Comparison of ENCODE assay signal across 8 mouse cellular contexts in the genomic region with DNA sequence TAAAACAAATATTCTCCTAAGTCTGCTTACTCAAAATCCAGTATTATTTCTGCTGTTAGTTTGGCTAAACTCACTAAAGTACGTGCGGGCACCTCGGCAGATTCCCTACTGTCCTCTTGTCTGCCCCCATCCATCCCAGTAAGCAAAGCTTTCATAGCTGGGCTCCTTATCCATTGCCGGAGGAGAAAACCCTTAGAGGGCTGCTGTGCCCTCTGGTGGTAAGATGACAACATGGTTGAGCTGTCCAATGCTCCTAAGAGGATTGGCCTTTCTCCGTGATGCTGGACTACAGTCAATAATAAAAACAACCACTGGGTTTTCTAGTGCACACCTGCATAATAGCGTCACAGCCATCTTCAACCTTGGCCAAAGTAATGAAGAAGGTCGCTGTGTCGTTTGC. TPM values are rescaled to one million over a fixed set of nuclear protein-coding genes. Genes with fewer than 3 reads are reported as not detected.
A peak's percentile ranks its signal among the peaks of the same experiment; 100 is the strongest.
DNase-seq lines count a peak whose midpoint lies in the region; ATAC-seq lines count a peak whose summit lies in the region.

No protein-coding gene starts in this region.

- DNase-seq in liver, result peak; percentile 26
- DNase-seq in liver, embryonic 11.5 days (ENCODE audit: low spot score), result no peak
- peak; percentile 53 to 74 for DNase-seq in adrenal gland, postnatal 36 days
- peak; percentile 23 for DNase-seq in fibroblast of lung, adult 2 months (ENCODE audit: low read depth)
- DNase-seq in lung, adult 18-20 months, result peak; percentile 49 to 60
- DNase-seq in right cerebral cortex, postnatal 14 days, result peak; percentile 58
- no peak for DNase-seq in urinary bladder, postnatal 4 days (ENCODE audit: low spot score in 2 of 2)

- no peaks in the 10 kb centered on the region for H3K4me1 ChIP-seq in liver, embryonic 11.5 days (replicated peaks; ENCODE audit: control insufficient read depth, insufficient read depth, low read length)
- H3K4me1 ChIP-seq in intestine, embryonic 15.5 days (replicated peaks), result no peaks in the 10 kb centered on the region

- ATAC-seq in liver, embryonic 11.5 days (replicated peaks; ENCODE audit: low FRiP score), result no peak
- peak; percentile 67 for ATAC-seq in intestine, embryonic 15.5 days

- H3K27ac ChIP-seq in liver, embryonic 11.5 days (ENCODE audit: low read depth, low read length), result no peak overlapping the region
- H3K27ac ChIP-seq in intestine, embryonic 15.5 days, result no peak overlapping the region

- WGBS in liver, embryonic 11.5 days, result 40% methylated on average over 8 of the region's 8 CpGs
- WGBS in intestine, embryonic 15.5 days, result 37% methylated on average over 8 of the region's 8 CpGs

- no peak overlapping the region for H3K4me3 ChIP-seq in liver, embryonic 11.5 days (ENCODE audit: low read depth, low read length)
- no peak overlapping the region for H3K4me3 ChIP-seq in intestine, embryonic 15.5 days (replicated peaks)

- H3K9ac ChIP-seq in liver, embryonic 11.5 days (ENCODE audit: low read depth, low read length), result no peak overlapping the region
- no peak overlapping the region for H3K9ac ChIP-seq in intestine, embryonic 15.5 days

- no peaks in the 10 kb centered on the region for H3K9me3 ChIP-seq in liver, embryonic 11.5 days (ENCODE audit: control insufficient read depth, low read length)
- H3K9me3 ChIP-seq in intestine, embryonic 15.5 days, result no peaks in the 10 kb centered on the region

- no peak overlapping the region for H3K4me2 ChIP-seq in liver, embryonic 11.5 days
- no peak overlapping the region for H3K4me2 ChIP-seq in intestine, embryonic 15.5 days (replicated peaks)

- no peaks in the 10 kb centered on the region; the same call in 1 of the 2 replicates for H3K27me3 ChIP-seq in liver, embryonic 11.5 days (replicated peaks; ENCODE audit: control insufficient read depth, insufficient read depth, low read length)
- no peaks in the 10 kb centered on the region for H3K27me3 ChIP-seq in intestine, embryonic 15.5 days (replicated peaks)

- H3K36me3 ChIP-seq in liver, embryonic 11.5 days (ENCODE audit: control insufficient read depth, insufficient read depth, low read length), result no peaks in the 10 kb centered on the region
- H3K36me3 ChIP-seq in intestine, embryonic 15.5 days, result no peaks in the 10 kb centered on the region

RNA-seq across cellular contexts. Expression of a gene that starts 59.3 kb away (rescaled TPM):
- 2.9 and 3.0 TPM in 2 replicates for polyA plus RNA-seq in liver, embryonic 11.5 days (2014; fragmentation: Nextera tagmentation; extraction: Ambion mirVana)
- 10 to 100 TPM; 31.0 to 41.6 TPM for total RNA-seq in adrenal gland, postnatal 36 days (2021)
- 5.9 and 6.4 TPM in 2 replicates for polyA plus RNA-seq in intestine, embryonic 15.5 days (2015; fragmentation: Nextera tagmentation; extraction: Ambion mirVana)

Comparison
In these comparisons a context has a peak if more than half of its experiments do, and no peak if none do; other contexts are left out.
1. DNase-seq: peak in liver (single experiment), adrenal gland, postnatal 36 days (2 of 2), fibroblast of lung, adult 2 months (single experiment), lung, adult 18-20 months (2 of 2) and right cerebral cortex, postnatal 14 days (single experiment); none in liver, embryonic 11.5 days (single experiment) and urinary bladder, postnatal 4 days (0 of 2).